Mouse (Mus musculus): ENCODE measurements around the gene Zfp991. TPM values are rescaled to one million over a fixed set of nuclear protein-coding genes. Genes with fewer than 3 reads are reported as not detected.
"Not testable (repeated sequence)": the region's sequence is repeated elsewhere in the genome, so short reads cannot be mapped to it uniquely, and the experiment has no call there.

Gene Zfp991
- total RNA-seq, 2 experiments from 2014 or later: 7.3 to 8.6 TPM

GRCm38 (mm10) chr4:147181141-147181685 is 49.4 kb downstream of the Zfp991 start:
- DNase-seq (ENCODE audit: low spot score in 2 of 2); intact Hi-C loops (cut with DNase I): not testable (repeated sequence)

- intact Hi-C loops (cut with DNase I); DNase-seq (ENCODE audit: low spot score in 2 of 2): not testable (repeated sequence)
Measured at GRCm38 (mm10) chr4:147181969-147182705, 50.3 kb downstream of the Zfp991 start.

GRCm38 (mm10) chr4:147186824-147187223 is 55.0 kb downstream of the Zfp991 start:
- intact Hi-C loops (cut with DNase I); DNase-seq (ENCODE audit: low spot score in 2 of 2): not testable (repeated sequence)

GRCm38 (mm10) chr4:147187283-147187965 is 55.6 kb downstream of the Zfp991 start:
- intact Hi-C loops (cut with DNase I); DNase-seq (ENCODE audit: low spot score in 2 of 2): not testable (repeated sequence)

- DNase-seq (ENCODE audit: low spot score in 2 of 2); intact Hi-C loops (cut with DNase I): not testable (repeated sequence)
Measured at GRCm38 (mm10) chr4:147195186-147195585, 63.3 kb downstream of the Zfp991 start.

- DNase-seq (ENCODE audit: low spot score in 2 of 2); intact Hi-C loops (cut with DNase I): not testable (repeated sequence)
Measured at GRCm38 (mm10) chr4:147197210-147197609, 65.4 kb downstream of the Zfp991 start.

- DNase-seq (ENCODE audit: low spot score in 2 of 2); intact Hi-C loops (cut with DNase I): not testable (repeated sequence)
Measured at GRCm38 (mm10) chr4:147199055-147199750, 67.4 kb downstream of the Zfp991 start.

GRCm38 (mm10) chr4:147201920-147202660 is 70.3 kb downstream of the Zfp991 start:
- intact Hi-C loops (cut with DNase I); DNase-seq (ENCODE audit: low spot score in 2 of 2): not testable (repeated sequence)

- intact Hi-C loops (cut with DNase I); DNase-seq (ENCODE audit: low spot score in 2 of 2): not testable (repeated sequence)
Measured at GRCm38 (mm10) chr4:147212182-147212928, 80.5 kb downstream of the Zfp991 start.

GRCm38 (mm10) chr4:147214233-147214632 is 82.4 kb downstream of the Zfp991 start:
- intact Hi-C loops (cut with DNase I); DNase-seq (ENCODE audit: low spot score in 2 of 2): not testable (repeated sequence)

GRCm38 (mm10) chr4:147217676-147218075 is 85.8 kb downstream of the Zfp991 start:
- intact Hi-C loops (cut with DNase I); DNase-seq (ENCODE audit: low spot score in 2 of 2): not testable (repeated sequence)

GRCm38 (mm10) chr4:147219319-147220070 is 87.7 kb downstream of the Zfp991 start:
- intact Hi-C loops (cut with DNase I): not testable (repeated sequence)
- DNase-seq (ENCODE audit: low spot score in 2 of 2): peak; percentile 14 to 17

GRCm38 (mm10) chr4:147220226-147220625 is 88.4 kb downstream of the Zfp991 start:
- DNase-seq (ENCODE audit: low spot score in 2 of 2); intact Hi-C loops (cut with DNase I): not testable (repeated sequence)

- intact Hi-C loops (cut with DNase I): not testable (repeated sequence)
Measured at GRCm38 (mm10) chr4:147222021-147222420, 90.2 kb downstream of the Zfp991 start.

GRCm38 (mm10) chr4:147223778-147224435 is 92.1 kb downstream of the Zfp991 start:
- DNase-seq (ENCODE audit: low spot score in 2 of 2); intact Hi-C loops (cut with DNase I): not testable (repeated sequence)

More at GRCm38 (mm10) chr4:147222021-147222420, 90.2 kb downstream of the Zfp991 start:
- peak in 1 of 2 experiments; percentile 8 for DNase-seq (ENCODE audit: low spot score in 2 of 2)

GRCm38 (mm10) chr4:147225616-147226015 is 93.8 kb downstream of the Zfp991 start:
- intact Hi-C loops (cut with DNase I): not testable (repeated sequence)

GRCm38 (mm10) chr4:147230026-147230425 is 98.2 kb downstream of the Zfp991 start:
- DNase-seq (ENCODE audit: low spot score in 2 of 2); intact Hi-C loops (cut with DNase I): not testable (repeated sequence)

More at GRCm38 (mm10) chr4:147225616-147226015, 93.8 kb downstream of the Zfp991 start:
- not testable (repeated sequence) for DNase-seq (ENCODE audit: low spot score in 2 of 2)

All from left cerebral cortex, postnatal 36 days (tissue).